Mouse (Mus musculus) spleen, postnatal 14 days (tissue): ENCODE measurements around the gene Wnt16.
"Not testable (repeated sequence)": the region's sequence is repeated elsewhere in the genome, so short reads cannot be mapped to it uniquely, and the experiment has no call there.

Source experiments
- DNase-seq, 2 experiments: peaks; one replicate each; pipeline ENCODE4 v3.0.0; 2021 to 2022; ENCODE audit warnings: low spot score in 2 of 2

Gene Wnt16

DNA sequence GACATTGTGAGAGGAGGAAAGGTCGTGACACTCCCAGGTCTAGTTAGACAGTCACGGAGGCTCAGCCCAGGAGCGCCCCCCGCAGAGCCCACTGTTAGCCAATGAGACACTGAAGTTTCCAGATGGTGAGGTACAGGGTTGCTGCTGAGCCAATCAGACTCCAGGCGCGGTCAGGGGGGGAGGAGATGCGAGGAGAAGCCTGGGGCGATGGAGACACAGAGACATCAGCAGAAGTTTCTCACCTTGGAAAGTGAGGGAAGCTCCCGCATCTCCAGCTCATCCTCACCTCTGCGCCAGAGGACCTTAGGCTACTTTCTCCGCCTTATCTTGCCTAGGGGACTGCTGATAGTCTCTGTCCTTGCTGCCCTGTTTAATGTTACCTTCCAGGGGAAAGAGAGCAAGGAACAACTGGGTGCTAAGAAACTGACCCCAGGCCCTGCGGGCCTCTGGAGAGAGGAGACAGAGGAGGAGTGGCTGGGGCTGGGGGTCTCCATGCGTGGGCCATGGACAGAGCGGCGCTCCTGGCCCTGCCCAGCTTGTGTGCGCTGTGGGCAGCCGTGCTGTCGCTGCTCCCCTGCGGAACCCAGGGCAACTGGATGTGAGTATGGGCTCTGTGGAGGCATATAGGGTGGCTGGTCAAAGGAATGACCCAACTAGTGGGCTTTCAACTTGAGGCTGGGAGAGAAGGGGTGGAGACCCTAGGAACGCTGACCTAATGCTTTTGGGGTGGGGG, at the start of gene Wnt16:
TSS of gene Wnt16 (plus strand) at position 224 of the 733 bp plus-strand sequence.
- no peak for DNase-seq

- DNase-seq = no peak
Measured at GRCm38 (mm10) chr6:22243321-22243720, 44.7 kb upstream of the Wnt16 start.

DNA sequence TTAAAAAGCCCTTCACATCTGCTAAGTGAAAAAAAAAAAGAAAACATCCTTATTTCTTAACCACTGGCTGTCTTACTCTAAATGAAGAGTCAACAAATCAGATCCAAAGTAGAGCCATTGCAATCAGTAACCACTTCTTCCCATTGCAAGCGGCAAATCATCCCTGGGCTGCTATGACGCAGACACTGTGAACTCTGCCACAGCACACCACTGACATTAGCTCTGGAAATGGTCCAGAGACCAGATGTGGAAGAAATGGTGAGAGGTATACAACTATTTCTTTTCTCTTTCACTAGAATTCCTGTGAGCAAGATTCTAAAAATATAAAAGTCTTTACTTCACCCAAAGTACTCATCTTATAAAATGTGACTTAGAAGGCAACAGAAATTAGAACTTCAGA, 41.3 kb upstream of the Wnt16 start:
- no peak for DNase-seq

DNA sequence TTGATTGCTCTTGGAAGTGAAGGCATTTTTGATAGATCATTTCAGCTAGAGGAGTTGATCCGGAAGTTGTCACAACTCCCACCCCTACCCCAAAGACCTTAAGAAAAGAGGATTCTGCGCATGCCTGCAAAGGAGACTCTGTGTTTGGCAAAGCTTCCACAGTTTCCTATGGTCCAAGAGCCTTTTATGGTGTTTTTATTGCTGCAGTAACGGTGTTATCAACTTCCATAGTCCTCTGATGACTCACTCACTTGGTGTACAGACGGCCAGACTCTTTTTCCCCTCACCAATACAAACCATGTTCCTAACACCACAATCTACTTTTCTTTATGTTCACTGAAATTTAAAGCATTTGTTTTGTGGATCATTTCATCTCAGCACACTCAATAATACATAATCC, 29.2 kb upstream of the Wnt16 start:
- no peak for DNase-seq

DNA sequence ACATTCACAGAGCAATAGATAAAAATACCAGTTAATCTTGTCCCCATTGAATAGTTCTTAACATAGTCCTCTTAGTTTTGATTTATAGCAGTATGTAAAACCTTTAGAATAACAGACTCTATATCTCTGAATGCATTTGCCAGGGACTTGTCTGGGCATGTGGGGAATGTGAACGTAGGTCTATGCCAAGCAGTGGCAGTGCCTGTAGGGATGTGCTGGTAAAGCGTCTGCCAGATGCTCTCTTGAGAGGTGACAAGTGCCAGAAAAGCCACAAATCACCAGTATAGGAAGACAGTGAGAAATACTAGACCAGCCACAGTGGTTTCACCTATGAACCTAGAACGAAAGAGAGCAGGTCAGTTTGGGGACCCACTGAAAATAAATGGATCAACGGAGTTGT, 25.5 kb upstream of the Wnt16 start:
- DNase-seq = no peak

GRCm38 (mm10) chr6:22264094-22264493, 23.9 kb upstream of the Wnt16 start:
- DNase-seq = not testable (repeated sequence)

DNA sequence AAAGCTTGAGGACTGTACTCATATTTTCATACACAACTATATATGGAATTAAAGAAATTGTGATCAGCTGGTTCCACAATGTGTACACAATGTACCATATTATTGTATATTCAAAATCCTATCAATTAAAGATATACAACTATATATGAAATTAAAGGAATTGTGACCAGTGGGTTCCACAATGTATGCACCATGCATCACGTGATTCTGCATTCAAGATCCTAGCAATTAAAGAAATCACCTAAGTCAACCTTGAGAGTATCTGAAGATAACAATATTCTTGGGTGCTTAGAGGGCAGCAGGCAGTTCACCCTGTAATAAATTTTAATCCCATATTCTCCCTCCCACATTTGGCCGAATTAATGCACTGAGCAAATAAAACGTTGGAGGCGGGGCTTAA, 22.0 kb upstream of the Wnt16 start:
- no peak for DNase-seq

- DNase-seq = no peak
Measured at GRCm38 (mm10) chr6:22267807-22268667, 20.0 kb upstream of the Wnt16 start.

DNA sequence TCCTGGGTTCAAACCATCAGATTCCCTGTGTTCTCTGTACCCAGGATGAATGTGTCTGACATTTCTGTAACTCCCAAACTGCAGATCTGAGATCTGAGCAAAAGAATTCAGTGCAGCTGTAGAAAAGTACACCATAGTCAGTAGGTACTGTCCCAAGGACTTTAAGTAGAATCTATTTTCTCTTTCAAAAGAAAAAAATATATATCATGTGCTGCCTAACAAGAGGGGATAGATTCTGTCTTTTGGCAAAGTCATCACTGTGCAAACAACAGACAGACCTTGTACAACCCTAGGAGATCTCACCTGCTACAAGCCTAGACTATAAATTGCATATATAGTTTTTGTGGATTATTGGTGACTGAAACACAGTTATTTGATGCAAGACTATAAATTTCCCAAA, 19.4 kb upstream of the Wnt16 start:
- no peak for DNase-seq

DNA sequence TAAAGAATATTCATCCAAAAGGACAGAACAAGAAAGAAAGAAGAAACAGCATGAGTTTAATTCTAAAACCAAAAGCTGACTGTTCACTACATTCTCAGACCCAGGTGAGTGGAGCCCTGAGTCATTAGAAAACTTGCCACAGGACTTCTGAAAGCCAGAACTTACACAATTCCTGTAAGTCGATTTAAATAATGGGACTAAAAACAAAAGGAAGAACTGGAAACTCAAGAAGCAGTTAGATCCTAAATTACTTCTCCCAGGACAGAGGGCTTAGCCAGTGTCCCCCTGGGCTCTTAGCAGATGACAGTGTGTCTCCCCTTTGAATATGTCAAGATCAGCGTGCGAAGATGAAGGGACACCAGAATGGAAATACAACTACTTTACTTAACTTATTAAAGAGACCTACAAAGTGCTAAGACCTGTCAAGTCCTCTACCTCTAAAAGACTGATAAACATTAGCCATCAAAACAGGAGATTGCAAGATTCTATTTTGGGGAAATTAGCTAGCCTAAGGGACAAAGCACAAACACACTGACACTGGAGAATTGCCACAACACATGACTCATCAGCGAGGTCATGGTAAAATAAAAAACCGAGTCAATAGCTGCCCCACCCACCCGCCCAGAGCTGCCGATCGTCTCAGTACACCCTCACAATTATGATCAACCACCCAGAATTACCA, 18.0 kb upstream of the Wnt16 start:
- DNase-seq = no peak

GRCm38 (mm10) chr6:22277941-22278340, 10.1 kb upstream of the Wnt16 start:
- no peak for DNase-seq

DNA sequence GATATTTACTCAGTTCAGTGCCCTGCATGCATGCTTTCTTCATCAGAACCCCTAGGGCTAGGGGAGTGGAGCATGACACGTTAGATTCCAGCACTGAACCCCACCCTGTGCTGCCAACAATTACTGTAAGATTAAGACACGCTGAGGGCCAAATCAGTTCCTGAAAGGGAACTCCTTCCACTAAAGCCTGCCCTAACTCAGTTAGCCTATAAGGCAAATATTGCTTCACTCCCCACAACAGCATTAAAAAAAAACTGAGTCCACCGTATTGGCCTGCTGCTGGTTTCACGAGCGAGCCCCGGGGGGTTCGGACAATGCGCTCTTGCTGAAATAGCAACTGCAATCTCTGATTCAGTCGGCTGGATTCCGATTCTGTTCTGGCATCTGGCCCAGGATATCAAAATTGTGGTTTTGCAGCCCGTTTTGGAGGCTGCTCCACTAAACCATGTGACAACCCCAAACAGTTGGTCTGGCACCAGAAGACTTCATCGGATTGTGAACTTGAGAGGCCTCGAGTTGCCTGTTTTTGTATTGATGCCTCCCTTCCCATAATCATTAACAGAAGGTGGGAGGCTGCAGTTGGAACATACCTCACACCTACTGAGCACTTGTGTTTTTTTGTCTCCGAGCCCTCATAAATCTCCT, 7.7 kb upstream of the Wnt16 start:
- DNase-seq = no peak

- no peak for DNase-seq
Measured at GRCm38 (mm10) chr6:22282405-22282804, 5.6 kb upstream of the Wnt16 start.

GRCm38 (mm10) chr6:22288737-22289460, 872 bp downstream of the Wnt16 start:
- peak in 1 of 2 experiments; percentile 3 for DNase-seq

GRCm38 (mm10) chr6:22289461-22290021, 1.5 kb downstream of the Wnt16 start:
- DNase-seq = no peak

- DNase-seq = no peak
Measured at GRCm38 (mm10) chr6:22290790-22291189, 2.8 kb downstream of the Wnt16 start.

GRCm38 (mm10) chr6:22292056-22292455, 4.0 kb downstream of the Wnt16 start:
- no peak for DNase-seq

DNA sequence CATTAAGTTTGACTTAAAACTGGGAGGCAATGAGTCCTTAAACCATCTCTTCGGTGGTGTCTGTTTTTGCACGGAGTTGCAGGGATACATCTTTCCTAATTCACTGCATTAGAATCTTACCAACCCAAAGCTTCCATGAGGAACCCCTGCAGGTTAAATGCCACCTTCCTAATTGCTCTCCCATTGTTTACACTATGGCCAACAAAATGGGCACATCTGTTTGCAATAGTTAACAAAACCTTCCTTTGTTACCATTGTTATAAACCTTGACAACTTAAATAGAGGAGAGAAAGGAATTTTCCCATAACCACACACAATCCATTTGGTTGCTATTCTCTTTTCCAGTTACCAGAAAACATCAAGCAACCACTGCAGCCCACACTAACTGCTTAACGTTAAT, 5.9 kb downstream of the Wnt16 start:
- no peak for DNase-seq

DNA sequence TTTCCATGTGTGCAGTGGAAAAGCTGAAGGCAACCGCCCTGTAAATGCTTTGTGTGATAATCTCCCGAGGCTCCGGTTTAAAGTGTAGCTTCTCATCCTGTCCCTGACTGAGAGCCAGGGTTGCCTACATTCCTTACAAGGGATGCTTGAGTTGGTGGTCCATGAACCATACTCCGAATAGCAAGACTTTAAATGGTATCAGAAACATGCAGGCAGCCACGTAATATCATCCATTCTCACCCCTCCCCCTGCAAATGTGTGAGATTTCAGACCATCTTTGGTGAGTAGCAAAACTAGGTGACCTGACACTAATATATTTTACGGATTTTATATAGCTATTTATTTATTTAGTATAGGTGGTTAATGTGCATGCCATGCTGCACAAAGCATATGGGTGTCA, 9.0 kb downstream of the Wnt16 start:
- no peak for DNase-seq

- DNase-seq = no peak
Measured at GRCm38 (mm10) chr6:22298059-22298458, 10.0 kb downstream of the Wnt16 start.
